Mouse (Mus musculus) G1E (cell line): ENCODE measurements at regions not wholly inside any gene's neighbourhood (a gene's known extent, or its start where the extent isn't known, plus 50 kb on each side); places are given as distances from the start of the nearest gene placed in this dataset.

Experiments used
- ATAC-seq: 2 replicates; pipeline ENCODE4 v1.8.0; 2016; ENCODE audit warnings: mild to moderate bottlenecking; ENCODE audit not compliant: insufficient number of reproducible peaks, poor library complexity, low FRiP score, severe bottlenecking; ENCODE audit errors: extremely low read depth
- DNase-seq: peaks from one replicate; pipeline ENCODE4 v3.0.0; 2012; ENCODE audit warnings: low spot score
- H3K27me3 ChIP-seq: 2 replicates; pipeline ENCODE4 v1.6.1; 2012; ENCODE audit warnings: mild to moderate bottlenecking, low read length, inconsistent platforms; ENCODE audit not compliant: insufficient read depth
- H3K36me3 ChIP-seq: replicated peaks from 2 replicates; pipeline ENCODE3; 2012; ENCODE audit warnings: mild to moderate bottlenecking, inconsistent platforms
- H3K4me1 ChIP-seq: 2 replicates; pipeline ENCODE4 v1.6.1; 2012; ENCODE audit warnings: low read depth, low read length, inconsistent platforms, mixed read lengths; ENCODE audit not compliant: insufficient read depth
- H3K4me3 ChIP-seq: 2 replicates; pipeline ENCODE4 v1.5.1; 2012; ENCODE audit warnings: low read depth, mild to moderate bottlenecking, inconsistent platforms, low read length, moderate library complexity, mixed read lengths
- H3K9me3 ChIP-seq: replicated peaks from 2 replicates; pipeline ENCODE4 v1.6.1; 2012; ENCODE audit warnings: inconsistent platforms
- CTCF ChIP-seq: IDR thresholded peaks from 2 replicates; pipeline ENCODE4 v1.5.1; 2012; ENCODE audit warnings: low read depth, low read length, inconsistent platforms, mixed read lengths
- GATA1 ChIP-seq: IDR thresholded peaks from 2 replicates; pipeline ENCODE4 v1.6.1; 2012; ENCODE audit warnings: borderline replicate concordance, low read length, inconsistent platforms, mixed read lengths
- GATA2 ChIP-seq: IDR thresholded peaks from 2 replicates; pipeline ENCODE4 v1.6.1; 2012; ENCODE audit warnings: low read depth, low read length, inconsistent platforms, borderline replicate concordance
- POLR2AphosphoS5 ChIP-seq: IDR thresholded peaks from 2 replicates; pipeline ENCODE4 v1.6.1; 2012; ENCODE audit warnings: low read depth, low read length, inconsistent platforms; ENCODE audit not compliant: insufficient replicate concordance
- TAL1 ChIP-seq: conservative IDR thresholded peaks from 2 replicates; pipeline ENCODE4 v1.6.1; 2012; ENCODE audit warnings: low read depth, low read length, inconsistent platforms, mixed read lengths

DNA sequence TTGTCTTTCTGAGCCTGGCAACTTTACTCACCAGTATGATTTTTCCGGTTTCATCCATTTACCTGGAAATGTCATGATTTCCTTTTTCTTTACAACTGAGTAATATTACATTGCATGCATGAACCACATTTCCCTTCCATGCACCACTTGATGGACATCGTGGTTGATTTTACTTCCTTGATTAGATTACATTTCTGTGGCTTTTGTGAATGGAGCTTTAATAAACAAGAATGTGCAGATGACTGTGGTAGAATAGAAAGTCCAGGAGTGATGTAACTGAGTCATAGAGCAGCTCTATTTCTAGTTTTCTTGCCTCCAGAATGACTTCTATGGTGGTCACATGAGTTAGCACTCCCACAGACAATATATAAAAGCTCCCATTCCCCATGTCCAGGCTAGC lies 75.2 kb downstream of the Chst2 start:
- no peak for TF ChIP-seq TAL1
- TF ChIP-seq GATA2, result no peak
- no peak for TF ChIP-seq POLR2AphosphoS5
- no peak for TF ChIP-seq GATA1
- no peak for TF ChIP-seq CTCF
- no peak for DNase-seq
- H3K4me3 ChIP-seq, result no peak overlapping the region
- peaks cover 27% of the 10 kb centered on the region for H3K9me3 ChIP-seq
- ATAC-seq, result no peak
- H3K4me1 ChIP-seq, result no peaks in the 10 kb centered on the region
- H3K27me3 ChIP-seq, result no peaks in the 10 kb centered on the region
- no peaks in the 10 kb centered on the region for H3K36me3 ChIP-seq

DNA sequence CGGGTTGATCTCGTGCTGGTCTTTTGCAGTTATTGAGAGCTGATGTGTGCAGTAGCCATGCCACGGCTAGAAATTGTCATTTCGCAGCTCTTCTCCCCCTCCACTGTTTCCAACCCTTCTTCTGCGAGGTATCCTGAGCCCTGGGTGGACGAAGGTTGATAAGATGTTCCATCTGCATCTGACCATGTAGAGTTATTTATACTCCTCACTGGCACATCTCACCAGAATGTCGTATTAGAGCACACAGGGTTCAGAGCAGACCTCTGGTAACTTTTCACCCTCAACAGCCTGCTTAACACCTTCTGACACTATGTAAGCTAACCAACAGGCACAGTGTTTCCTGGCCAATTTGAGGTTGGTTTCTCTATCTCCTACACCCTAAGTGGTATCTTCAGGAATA lies 76.4 kb downstream of the Chst2 start:
- no peaks in the 10 kb centered on the region for H3K27me3 ChIP-seq
- no peak overlapping the region for H3K4me3 ChIP-seq
- no peaks in the 10 kb centered on the region for H3K4me1 ChIP-seq
- TF ChIP-seq CTCF (no peak), GATA2 (no peak), TAL1 (no peak), GATA1 (no peak), POLR2AphosphoS5 (no peak)
- no peaks in the 10 kb centered on the region for H3K36me3 ChIP-seq
- peaks cover 24% of the 10 kb centered on the region for H3K9me3 ChIP-seq
- ATAC-seq (no peak), DNase-seq (no peak)

DNA sequence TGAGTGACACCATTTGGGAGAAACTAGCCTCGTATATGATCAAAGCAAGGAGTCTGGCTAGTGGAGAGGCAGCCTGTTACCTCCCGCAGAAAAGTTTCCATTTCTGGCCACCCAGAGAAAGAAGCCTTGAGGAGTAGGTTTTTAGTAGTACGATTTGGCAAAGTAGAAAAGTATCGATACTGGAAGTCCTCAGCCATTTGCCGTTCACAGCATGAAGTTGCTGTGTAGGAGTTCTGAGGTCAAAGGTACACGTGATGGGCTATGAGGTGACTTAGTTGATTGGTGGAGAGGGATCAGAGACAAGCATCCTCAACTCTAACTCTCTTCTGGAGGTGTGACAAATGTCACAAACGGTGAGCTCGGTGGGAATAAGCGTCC lies 77.5 kb downstream of the Chst2 start:
- Histone ChIP-seq H3K4me3 (no peak overlapping the region), H3K27me3 (no peaks in the 10 kb centered on the region), H3K4me1 (no peaks in the 10 kb centered on the region), H3K9me3 (peaks cover 33% of the 10 kb centered on the region), H3K36me3 (no peaks in the 10 kb centered on the region)
- no peak for TF ChIP-seq CTCF
- TF ChIP-seq TAL1, result no peak
- no peak for TF ChIP-seq GATA1
- TF ChIP-seq POLR2AphosphoS5, result no peak
- no peak for TF ChIP-seq GATA2
- ATAC-seq, result no peak
- DNase-seq, result no peak

DNA sequence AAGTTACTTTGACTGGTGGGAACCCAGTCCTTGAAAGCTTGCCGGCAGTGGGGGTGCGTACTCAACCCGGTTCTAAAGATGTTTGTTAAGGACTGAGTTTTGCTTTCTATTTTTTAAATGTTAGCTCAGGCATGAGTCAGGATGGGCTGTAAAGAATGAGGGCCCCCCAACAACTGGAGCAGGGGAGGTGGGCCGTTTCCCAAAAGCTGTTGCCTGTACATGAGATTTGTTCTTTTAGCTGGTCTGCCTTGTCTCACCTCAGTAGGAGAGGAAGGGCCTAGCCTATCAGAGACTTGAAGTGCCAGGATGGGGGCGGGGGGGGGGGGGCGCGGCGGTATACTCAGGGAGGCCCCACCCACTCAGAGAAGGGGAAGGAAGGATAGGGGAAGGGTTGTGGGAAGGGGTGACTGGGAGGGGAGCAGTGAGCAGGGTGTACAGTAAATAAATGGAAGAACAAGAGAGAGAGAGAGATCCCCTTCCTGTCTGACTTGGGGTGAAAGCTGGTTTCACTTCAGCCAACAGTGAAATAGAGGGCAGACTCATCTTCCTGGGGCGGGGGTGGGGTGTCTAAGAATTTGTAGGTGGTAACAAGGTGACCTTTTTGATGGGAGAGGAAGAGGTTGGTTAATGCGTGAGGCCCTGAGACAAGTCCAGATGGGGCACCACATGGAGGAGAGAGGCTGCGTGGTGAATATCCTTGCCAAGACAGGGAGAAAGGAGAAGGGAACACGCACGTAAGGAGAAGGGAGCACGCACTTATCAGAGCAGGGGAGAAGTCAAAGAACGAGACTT lies 78.1 kb downstream of the Chst2 start:
- H3K9me3 ChIP-seq, result peaks cover 39% of the 10 kb centered on the region
- ATAC-seq (no peak), DNase-seq (no peak)
- H3K36me3 ChIP-seq, result no peaks in the 10 kb centered on the region
- no peaks in the 10 kb centered on the region for H3K4me1 ChIP-seq
- H3K4me3 ChIP-seq, result no peak overlapping the region
- TF ChIP-seq TAL1, result no peak
- TF ChIP-seq POLR2AphosphoS5, result no peak
- no peak for TF ChIP-seq GATA1
- TF ChIP-seq GATA2, result no peak
- no peak for TF ChIP-seq CTCF
- no peaks in the 10 kb centered on the region for H3K27me3 ChIP-seq

DNA sequence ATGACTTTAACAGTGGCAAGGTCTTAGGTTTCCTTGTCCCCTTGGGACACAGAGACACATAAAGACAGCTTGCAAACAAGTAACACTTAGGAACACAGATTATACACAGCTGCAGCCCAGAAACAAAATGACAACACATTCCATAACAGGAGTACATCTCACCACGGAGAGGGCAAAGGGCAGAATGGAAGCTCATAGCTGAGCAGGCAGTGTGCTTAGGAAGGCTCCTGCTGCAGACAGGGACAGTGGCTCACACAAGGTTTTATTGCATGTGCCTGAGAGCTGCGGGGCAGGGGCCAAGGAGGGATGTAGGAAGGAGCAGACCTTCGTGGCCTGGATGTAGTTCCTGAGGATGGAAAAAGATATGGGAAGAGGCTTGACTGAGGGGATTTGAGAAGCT lies 78.8 kb downstream of the Chst2 start:
- Histone ChIP-seq H3K27me3 (no peaks in the 10 kb centered on the region), H3K9me3 (peaks cover 43% of the 10 kb centered on the region), H3K4me3 (no peak overlapping the region), H3K4me1 (no peaks in the 10 kb centered on the region), H3K36me3 (no peaks in the 10 kb centered on the region)
- no peak for DNase-seq
- TF ChIP-seq CTCF (no peak), TAL1 (no peak), GATA2 (no peak), POLR2AphosphoS5 (no peak), GATA1 (no peak)
- no peak for ATAC-seq

DNA sequence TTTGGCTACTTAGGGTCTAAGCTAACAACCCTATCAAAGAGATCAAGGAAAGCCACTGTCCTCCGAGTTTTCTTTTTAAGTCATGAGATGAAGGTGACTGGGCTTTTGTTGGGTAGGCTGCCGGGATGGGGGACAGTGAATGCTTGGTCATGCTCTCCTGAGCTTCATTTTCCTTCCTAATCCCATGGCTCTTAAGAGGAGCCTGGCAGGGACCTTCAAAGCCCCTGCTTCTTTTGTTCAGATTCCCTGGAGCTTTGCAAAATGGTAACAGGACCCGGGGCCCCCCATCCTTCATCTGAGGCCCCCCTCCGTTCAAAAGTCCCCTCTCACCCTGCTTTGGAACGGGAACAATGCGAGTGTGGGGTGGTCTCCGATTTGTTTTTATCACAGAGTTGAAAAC lies 82.9 kb downstream of the Chst2 start:
- Histone ChIP-seq H3K4me1 (no peaks in the 10 kb centered on the region), H3K9me3 (peaks cover 57% of the 10 kb centered on the region), H3K36me3 (no peaks in the 10 kb centered on the region), H3K4me3 (no peak overlapping the region), H3K27me3 (no peaks in the 10 kb centered on the region)
- TF ChIP-seq POLR2AphosphoS5 (no peak), TAL1 (no peak), GATA2 (no peak), CTCF (no peak), GATA1 (no peak)
- ATAC-seq (no peak), DNase-seq (no peak)

DNA sequence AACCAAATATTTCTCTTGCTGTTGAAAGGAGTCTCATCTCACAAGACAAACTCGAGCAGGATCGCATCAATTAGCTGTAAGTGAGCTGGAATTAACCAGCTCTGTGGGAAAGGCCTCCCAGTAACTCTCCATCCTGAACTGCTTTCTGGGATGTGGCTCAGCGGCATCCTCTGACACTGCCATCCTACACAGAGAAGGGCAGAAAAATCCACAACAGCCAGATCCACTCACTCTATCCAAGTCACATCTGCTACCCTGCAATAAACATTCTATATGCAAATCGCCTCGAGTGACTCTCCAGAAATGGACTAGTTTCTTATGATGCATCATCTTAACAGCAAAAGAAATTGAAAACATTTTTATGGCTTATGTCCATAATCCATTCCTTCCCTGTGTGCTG lies 83.6 kb downstream of the Chst2 start:
- no peaks in the 10 kb centered on the region for H3K4me1 ChIP-seq
- no peak overlapping the region for H3K4me3 ChIP-seq
- ATAC-seq (no peak), DNase-seq (no peak)
- H3K36me3 ChIP-seq, result no peaks in the 10 kb centered on the region
- TF ChIP-seq CTCF (no peak), GATA2 (no peak), TAL1 (no peak), POLR2AphosphoS5 (no peak), GATA1 (no peak)
- H3K9me3 ChIP-seq, result peaks cover 56% of the 10 kb centered on the region
- no peaks in the 10 kb centered on the region for H3K27me3 ChIP-seq
